Mouse (Mus musculus) cerebellum, adult 11-12 months (tissue): ENCODE measurements around the gene Gm5726.
"Not testable (repeated sequence)": the region's sequence is repeated elsewhere in the genome, so short reads cannot be mapped to it uniquely, and the experiment has no call there.

Experiments
- DNase-seq: peaks from one replicate; pipeline ENCODE4 v3.0.0; 2022

Gene Gm5726

DNA sequence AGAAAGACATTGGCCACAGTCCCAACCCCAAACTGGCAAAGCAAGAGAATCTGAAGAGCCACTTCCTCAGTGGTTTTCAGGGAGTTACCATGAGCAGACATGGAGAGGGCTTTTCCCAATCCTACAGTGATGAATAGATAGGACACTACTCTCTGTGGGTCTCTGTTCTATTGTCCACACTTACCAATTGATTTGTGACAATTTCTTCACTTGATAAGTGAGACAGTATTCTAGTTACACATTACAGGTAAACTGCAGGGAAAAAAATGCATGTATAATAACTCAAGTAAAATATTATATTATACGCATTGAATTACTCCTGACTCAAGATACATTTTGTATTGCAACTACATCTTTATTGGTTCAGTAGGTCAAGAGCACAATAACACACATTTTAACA, at the start of gene Gm5726:
TSS of gene Gm5726 (minus strand) at position 101 of the 400 bp plus-strand sequence.
- not testable (repeated sequence) for DNase-seq

DNA sequence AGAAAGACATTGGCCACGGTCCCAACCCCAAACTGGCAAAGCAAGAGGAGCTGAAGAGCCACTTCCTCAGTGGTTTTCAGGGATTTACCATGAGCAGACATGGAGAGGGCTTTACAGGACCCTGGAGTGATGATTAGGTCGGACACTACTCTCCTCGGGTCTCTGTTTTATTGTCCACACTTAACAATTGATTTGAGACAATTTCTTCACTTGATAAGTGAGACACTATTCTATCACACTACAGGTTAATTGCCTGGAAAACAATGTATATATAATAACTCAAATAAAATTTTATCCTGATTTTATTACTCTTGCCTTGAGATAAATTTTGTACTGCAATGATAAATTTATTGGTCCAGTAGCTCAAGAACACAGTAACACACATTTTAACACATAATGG, 30.6 kb upstream of the Gm5726 start, which contains the start of gene Gm4141:
TSS of gene Gm4141 (minus strand) at position 101 of the 400 bp plus-strand sequence.
- DNase-seq = not testable (repeated sequence)

DNA sequence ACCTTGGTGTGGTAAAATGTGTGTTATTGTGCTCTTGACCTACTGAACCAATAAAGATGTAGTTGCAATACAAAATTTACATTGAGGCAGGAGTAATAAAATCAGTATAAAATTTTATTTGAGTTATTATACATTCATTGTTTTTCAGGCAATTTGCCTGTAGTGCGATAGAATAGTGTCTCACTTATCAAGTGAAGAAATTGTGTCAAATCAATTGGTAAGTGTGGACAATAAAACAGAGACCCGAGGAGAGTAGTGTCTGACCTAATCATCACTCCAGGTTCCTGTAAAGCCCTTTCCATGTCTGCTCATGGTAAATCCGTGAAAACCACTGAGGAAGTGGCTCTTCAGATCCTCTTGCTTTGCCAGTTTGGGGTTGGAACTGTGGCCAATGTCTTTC, 12.0 kb downstream of the Gm5726 start, which contains the start of gene Vmn1r104:
TSS of gene Vmn1r104 (plus strand) at position 301 of the 400 bp plus-strand sequence.
- DNase-seq = not testable (repeated sequence)

DNA sequence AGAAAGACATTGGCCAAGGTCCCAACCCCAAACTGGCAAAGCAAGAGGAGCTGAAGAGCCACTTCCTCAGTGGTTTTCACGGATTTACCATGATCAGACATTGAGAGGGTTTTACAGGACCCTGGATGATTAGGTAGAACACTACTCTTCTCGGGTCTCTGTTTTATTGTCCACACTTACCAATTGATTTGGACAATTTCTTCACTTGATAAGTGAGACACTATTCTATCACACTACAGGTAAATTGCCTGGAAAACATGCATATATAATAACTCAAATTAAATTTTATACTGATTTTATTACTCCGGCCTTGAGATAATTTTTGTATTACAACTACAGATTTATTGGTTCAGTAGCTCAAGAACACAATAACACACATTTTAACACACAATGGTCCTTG, 35.1 kb downstream of the Gm5726 start, which contains the start of gene Vmn1r103:
TSS of gene Vmn1r103 (minus strand) at position 101 of the 400 bp plus-strand sequence.
- DNase-seq = not testable (repeated sequence)
